Mouse (Mus musculus): ENCODE results near the gene Cyp2j5.
"Not testable (repeated sequence)": the region's sequence is repeated elsewhere in the genome, so short reads cannot be mapped to it uniquely, and the experiment has no call there.

Cyp2j5 gene

GRCm38 (mm10) chr4:96663991-96664390 is at the start of gene Cyp2j5:
Cyp2j5 (minus strand) TSS chr4:96664154.
- DNase-seq = no peak

DNA sequence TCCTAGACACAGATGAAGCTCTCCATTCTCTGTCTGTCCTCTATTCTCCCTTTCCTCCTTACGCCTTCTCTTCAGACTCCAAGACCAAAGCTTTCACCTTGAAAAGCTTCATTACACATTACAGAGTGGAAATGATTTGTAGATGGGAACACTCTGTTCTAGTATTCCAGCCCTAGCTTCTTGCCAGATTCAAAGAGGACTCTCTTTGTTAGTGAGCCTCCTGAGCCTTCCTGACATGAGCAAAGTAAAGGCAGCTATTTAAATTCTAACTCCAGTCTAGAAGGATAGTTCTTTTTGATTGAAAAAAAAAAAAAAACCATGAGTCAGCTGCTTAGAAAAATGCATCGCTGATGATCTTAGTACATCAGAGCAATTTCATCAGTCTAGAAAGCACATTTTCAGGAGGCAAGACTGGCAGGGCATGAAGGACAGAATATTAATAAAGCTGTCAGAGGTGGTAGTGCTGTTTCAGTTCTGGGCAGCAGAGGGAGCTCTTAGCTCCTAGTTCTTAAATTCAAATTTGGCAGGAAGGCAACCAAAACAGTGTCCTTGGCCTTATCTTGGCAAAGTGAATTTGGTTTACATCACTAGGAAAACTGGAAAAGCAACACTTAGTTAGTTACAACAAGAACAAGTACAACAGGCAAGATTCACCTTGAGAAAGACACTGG is 41.5 kb upstream of the Cyp2j5 start:
- peak; percentile 4 to 5 for DNase-seq

- DNase-seq = no peak
Measured at GRCm38 (mm10) chr4:96698218-96698561, 34.2 kb upstream of the Cyp2j5 start.

DNA sequence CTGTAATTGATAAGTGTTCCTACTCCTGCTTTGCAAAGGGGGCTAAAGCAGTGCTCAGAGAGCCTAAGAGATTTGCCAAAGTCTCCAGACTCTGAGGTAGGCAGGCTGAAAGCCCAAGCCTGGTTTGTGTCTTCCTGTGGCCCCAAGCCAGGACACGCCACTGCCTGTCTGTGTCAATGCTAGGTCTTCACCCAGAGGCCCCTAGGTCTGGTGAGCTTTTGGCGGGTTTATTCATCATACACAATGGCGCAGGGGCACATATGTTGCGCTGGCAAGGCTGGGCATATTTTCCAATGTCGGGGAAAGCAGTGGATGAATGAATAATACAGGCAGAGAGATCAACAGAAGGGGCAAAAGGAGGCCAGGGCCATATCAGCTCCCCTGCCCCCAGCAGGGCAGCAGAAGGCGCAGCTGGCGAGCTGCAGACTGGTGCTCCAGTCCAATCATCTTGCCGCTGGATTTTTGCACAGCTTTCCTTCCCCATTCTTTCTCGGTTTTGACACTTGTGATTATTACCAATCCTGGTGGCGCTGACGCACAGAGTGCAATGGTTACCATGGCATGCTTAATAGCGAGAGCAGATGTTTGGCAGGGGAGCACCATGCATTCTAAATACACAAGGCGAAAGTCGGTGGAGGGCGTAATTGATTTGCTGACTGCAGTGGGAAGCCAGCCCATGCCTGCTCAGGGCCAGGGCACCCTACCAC is 33.7 kb upstream of the Cyp2j5 start:
- no peak for DNase-seq

DNA sequence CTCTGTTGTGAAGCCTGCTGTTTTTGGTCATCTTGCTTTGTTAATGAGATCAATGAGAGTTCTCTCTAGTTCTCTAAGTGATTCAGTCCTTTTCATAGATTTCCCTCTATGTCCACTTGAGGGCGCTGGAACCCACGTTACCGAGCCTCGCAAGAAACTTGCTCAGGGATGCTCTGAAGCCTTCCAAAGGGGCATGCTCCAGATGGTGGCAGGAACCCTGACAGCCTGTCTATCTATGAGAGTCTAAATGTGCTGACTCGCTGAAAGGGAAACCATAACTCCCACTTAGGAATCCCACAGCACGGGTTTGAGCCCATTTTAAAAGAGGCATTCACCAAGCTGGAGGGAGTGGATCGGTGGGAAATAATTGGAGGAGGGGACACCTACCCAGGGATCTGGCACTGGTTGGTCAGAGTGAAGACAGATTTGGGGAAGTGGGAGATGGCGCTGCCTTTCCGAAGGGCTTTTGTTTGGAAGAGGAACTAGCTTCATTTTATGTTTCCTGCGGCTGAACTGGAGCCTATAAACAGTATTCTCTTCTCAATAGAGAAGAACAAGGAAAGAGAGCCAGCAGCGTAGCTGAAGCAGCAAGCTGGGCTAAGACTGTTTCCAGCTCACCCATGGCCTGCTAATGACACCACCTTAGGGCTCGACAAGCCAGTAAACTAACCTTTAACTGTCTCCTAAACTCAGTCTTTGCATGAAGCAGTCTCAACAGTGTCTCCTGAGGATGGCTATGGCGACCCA is 32.8 kb upstream of the Cyp2j5 start:
- peak in 1 of 2 experiments; percentile 1 for DNase-seq

DNA sequence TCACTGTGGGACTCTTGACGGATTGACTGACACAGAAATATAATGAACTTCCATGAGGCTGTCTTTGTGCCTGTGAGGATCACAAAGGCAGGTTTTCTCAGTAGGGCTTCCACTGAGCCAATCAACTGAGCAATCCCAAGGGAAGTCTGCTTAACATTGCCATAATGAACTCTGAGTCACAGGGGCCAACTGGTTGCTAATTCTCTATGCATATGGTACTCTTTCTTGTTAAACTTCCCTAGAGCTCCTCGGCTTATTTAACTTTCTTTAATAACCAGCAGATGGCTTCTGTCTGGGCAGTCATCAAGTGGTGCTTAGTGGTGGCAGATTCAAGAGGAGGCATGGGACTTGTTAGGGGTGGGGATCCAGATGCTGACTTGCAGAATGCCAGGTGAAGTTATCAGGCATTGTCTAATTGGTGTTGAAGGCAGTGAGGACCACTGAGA is 23.4 kb upstream of the Cyp2j5 start:
- no peak for DNase-seq

- no peak for DNase-seq
Measured at GRCm38 (mm10) chr4:96683474-96683873, 19.5 kb upstream of the Cyp2j5 start.

GRCm38 (mm10) chr4:96680966-96681365 is 17.0 kb upstream of the Cyp2j5 start:
- DNase-seq = no peak

DNA sequence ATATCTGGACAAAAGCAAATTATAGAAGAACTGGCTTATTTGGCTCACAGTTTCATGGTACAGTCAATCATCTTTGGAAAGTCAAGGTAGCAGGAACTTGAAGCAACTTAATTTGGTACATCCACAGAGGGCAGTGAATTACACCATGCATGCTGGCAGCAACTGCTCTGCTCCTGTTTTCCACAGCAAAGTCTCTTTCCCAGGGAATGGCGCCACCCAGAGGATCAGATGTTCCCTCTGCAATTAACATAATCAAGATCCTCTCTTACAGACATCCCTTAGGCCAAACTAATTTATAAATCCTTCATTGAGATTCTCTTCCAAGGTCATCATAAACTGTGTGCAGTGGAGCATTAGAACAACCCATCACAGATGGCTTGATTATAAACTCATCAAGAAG is 16.3 kb upstream of the Cyp2j5 start:
- no peak for DNase-seq

DNA sequence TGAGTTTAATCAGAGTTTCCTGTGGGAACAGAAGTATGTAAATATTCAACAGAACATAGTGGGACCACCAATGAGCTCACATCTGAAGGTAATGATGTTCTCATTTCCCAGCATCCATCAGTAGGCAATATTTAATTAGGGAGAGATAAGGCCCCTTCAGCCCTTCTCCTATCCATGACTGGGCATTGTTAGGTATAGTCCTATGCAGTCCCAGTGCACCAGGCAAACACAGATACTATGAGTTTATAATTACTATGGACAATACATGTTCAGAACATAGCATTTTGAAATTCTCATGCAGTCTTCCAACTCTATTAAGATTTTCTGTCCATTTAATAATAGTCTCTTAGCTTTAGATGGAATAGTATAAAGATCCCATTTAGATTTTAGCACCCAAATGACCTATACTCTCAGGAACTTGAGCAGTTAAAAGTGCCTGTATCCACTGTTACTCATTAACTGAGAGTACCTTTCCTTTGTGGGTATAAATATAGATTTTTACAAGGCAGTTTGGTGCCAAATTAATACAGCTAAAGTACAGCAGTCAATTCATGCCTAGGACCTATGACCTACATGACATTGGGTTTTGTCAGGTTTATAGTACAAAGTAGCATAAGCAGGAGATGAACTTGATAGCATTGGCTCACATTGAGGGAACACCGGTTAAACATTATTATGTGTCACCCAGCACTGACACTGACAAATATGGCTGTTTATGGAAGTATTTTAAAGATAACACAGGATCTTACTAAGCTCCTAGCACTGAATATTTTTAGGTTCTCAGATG is 907 bp upstream of the Cyp2j5 start:
- DNase-seq = no peak

DNA sequence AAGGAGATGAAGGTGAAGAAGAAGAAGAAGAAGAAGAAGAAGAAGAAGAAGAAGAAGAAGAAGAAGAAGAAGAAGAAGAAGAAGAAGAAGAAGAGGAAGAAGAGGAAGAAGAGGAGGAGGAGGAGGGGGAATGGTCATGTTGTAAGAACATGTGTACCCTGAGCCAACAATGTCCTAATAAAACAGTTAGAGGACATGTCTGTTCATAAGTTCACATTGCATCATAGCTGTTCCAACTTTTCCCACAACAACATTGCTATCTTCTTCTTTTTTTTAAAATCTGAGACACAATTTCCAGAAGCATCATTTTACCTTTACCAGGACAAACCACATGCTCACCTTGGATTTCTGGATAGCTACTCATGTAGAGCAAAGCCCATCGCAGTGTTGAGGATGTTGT is 28.5 kb downstream of the Cyp2j5 start:
- DNase-seq = no peak

DNA sequence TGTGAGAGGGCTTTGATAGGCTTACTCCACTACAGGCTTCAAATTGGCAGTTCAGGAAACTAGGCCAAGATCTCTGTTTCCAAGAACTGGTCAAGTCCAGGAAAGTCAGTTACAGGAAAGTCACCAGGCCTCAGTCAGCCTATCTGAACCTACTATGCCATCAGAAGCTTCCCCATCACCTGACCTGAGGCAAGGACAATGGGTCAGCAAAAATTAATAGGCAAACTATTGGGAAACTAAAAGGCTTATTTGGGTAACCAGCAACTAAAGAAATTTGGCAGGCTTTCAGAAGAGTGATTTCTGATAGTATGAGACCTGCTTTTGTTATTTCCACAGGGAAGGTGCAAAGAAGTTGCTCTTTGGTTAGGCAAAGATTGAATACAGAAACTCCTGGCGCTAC is 41.5 kb downstream of the Cyp2j5 start:
- no peak for DNase-seq

DNA sequence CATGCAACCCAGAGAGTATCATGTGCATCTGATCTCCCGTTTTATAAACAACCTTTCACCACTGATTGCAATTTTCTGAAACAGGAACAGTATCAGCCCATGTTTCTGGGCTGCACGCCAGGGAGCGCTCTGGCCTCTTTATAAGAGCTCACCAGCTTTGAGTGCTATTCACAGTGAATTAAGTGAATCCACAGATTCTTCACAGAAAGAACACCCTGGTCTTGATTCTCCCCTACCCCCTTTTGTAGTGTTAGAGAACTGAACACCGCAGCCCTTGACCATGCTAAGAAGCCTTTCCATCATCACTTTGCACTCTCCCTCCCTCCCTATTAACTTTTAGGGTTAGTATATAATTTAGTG is 72.2 kb downstream of the Cyp2j5 start:
- no peak for DNase-seq

DNA sequence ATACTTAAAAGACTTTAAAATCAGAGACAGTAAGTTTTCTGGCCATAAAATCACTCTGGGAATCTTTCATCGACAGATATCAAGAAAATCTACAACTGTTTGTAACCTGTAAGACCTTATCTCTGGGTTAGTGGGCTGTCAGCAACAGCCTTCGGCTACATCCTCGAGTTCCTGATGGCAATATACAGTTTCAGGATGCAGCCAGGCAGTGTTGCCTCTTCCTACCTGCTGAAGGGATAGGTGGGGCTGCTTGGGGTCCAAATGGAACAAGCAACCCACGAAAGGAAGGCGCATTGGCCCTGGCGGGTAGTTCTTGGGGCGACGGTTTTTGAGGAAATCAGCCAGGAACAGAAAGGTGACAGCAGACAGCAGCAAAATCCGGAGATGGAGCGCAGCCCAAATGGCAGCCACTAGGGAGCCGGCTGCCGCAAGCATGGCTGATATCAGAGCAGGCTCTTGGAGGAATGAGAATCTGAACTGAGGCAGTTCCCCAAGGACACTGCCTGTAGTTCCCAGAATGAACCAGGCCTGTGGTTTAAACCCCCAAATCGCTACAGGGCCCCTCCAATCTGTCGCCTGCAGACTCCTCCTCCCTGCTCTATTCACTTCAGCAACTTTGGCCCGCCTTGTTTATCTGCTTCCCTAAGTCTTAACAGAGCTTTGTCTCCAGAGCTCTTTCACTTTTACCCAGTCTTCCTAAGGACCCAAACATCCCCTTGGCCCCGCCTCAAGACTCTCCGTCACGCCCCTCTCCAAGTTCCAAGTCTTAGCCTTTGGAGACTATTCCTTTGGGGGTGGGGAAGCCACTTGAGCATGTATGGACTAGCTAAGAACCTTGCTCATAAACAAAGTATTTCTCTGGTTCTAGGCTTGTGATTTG is 72.8 kb downstream of the Cyp2j5 start, which contains the start of gene Cyp2j9:
Gene Cyp2j9 (minus strand): TSS at position 668 of the 880 bp plus-strand sequence.
- DNase-seq = peak in 1 of 2 experiments; percentile 1

DNA sequence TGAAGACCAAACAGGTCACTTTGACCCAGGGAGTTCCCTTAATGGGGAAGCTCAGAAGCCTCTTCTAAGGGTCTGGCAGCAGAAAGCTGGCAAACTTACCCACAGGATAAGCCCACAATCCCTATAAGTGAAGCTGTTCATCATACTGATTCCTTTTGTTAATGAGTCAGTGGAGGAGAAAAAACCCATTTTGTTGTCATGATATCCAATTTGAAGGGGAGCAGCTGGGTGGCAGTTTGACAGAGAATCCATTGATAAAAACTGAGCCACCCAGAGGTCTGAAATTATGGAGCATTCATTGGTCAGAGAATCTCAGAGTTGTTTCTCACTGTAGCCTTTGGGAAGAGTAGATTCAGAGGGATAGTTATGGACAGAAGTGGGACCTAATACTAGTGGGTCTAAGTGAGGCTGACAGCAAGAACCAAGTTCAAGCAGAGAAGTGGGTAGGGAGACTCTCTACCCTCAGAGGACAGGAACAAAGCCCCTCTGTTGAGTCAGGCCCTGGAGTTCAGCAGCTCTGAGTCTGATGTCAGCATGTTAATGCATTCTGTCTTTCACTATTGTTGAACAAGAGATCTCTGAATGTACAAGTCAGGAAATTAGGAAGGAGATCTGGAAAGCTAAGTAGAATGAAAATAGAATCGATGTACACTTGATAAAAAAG is 82.4 kb downstream of the Cyp2j5 start:
- DNase-seq = no peak

GRCm38 (mm10) chr4:96580351-96580750 is 83.6 kb downstream of the Cyp2j5 start:
- DNase-seq = not testable (repeated sequence)
